Mouse (Mus musculus) hematopoietic multipotent progenitor cell, adult 10-12 weeks (in vitro differentiated cells): ENCODE results near the gene St3gal3. TPM values are rescaled to one million over a fixed set of nuclear protein-coding genes. Genes with fewer than 3 reads are reported as not detected.

ENCODE experiments used
- polyA plus RNA-seq: library from polyadenylated mRNA; stranded (reverse); fragments of >175 nt; gene quantifications from 2 replicates; pipeline ENCODE4 v1.2.3, GENCODE M21; 2012; ENCODE audit warnings: low replicate concordance

The St3gal3 gene
- polyA plus RNA-seq = 13.8 and 29.1 TPM in 2 replicates

DNA sequence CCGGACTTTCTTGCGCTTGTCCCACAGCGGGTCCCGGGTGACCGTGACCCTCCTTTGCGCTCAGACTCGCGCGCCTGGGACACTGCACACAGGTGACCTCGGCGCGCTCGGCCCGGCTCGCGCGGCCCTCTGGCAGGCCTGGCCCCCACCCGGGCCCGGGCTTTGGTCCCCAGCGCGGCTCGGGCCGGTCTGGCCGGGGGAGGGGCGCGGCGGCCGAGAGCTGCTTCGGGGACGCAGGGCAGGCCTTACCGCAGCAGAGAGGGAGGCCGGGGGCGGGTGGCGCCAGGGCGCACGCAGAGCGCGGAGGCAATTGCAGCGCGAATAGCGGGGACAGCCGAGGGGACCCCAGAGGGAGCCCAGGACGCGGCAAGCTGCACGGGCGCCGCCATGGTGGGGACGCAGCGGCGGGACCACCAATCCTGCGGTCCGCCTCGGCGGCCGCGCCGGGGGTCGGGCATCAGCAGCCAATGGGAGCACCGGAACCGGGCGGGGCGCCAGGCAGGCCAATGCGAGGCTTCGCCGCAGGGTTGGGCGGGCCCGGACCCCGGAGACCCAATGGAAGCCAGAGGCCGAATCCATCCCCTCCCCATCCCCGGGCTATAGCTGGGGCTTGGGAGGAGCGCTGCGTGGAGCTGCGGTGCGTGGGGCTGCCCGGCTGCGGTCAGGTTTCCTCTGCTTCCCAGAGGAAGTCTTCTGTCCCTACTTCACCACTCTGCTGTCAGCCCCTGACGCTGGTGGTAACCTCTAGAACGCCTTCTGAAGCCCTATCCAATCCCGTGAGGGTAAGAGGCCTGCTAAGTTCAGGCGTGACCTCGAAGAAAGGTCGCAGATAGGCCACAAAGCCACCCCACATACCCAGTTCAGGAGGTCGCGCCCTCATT lies at the start of gene St3gal3:
TSS of gene St3gal3 (minus strand) at position 430 of the 881 bp plus-strand sequence.

DNA sequence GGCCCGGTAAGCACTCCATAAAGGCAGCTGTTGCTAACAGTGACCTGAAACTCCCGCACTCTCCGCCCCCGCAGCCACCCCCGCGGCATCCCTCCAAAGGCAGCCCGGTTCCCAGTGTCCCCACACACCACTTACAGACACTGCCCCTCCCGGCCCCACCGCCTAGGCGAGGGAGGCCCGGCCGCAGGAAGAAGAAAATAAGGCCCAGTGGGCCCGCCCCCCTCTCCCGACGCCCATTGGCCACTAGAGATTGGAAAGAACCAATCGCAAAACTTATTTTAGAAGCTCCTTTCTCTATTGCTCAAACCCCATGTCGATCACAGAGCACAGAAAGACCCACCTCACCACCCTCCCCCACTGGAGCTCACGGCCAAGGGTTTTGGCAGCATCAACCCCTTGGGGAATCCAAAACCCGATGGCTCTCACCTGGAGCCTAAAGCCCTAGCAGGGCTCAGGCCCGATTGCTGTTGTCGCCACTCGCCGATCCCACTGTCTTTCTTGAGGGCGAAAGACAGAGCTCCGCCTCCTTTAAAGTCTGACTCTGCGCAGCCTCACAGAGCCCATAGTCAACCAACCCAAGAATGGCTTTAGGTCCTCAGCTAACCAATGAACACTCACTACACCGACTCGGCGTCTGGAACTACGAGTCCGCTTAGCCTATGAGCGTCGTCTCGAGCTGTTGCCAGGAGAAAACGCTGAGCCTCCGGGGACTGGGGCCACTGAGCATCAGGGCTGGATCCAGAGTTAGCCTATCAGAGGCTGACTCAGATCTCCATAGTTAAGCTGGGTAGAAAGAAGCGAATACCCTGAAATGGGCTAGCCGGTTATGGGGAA lies 45.0 kb upstream of the St3gal3 start, which contains the start of gene Kdm4a:
TSS of gene Kdm4a (minus strand) at position 577 of the 834 bp plus-strand sequence.

DNA sequence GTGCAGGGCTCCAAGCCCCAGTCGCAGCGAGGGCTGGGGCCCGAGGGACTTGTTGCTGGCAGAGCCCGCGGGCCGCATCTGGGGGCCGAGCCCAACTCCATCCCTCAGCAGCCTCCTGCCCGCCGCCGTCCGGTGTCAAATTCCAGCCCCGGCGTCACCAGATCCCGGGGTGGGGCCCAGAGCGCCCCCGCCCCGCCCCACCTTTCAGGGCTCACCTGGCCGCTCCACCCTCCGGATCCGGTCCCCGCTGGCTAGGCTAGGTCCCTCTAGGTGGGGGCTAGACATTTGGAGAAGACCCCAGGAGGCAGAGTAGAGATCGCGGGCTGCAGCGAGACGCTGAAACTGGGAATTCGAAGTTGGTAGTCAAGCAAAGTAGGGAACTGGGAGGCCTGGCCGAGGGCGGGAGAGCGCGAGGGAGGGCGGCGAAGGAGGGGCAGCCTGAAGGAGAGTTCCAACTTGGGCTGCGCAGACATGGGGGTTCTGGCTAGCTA lies 205.3 kb downstream of the St3gal3 start, which contains the start of gene Artn:
TSS of gene Artn (minus strand) at position 373 of the 491 bp plus-strand sequence.

DNA sequence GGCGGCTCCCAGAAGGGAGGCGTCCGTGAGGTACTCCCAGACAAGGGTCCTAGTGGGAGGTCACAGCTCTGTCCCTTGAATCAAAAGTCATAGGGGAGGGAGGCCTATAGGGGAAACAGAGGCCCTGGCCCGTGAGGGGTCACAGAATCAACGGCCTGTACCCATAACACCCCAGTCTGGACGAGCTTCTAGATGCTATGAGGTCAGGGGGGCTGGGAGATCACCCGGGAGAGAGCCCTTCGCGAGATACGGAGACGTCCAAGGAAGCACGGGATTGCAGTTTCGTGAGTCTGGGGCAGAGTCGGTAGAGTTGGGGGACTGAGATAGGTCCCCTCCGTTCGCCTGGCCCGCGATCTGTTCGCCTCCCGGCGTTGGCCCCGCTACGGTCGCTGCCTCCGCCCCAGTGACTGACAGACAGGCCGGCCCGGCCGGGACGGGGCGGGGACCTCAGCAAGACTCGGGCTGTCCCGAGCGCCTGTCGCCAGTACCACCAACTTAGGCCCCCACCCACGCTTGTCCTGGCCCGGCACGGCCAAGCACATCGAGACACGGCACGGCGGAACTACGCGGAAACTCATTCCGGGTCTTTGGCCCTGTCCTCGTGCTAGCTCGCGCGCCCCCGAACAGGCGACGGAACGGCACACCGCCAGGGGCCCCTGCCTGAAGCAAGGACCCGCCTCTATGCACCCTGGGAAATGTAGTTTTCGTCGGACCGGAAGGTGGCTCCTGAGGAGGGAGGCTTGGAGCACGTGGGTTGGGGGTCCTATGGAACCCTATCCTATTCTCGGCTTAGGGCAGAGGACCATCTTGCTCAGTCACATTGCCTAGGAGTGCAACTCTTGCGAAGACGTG lies 219.9 kb downstream of the St3gal3 start, which contains the start of gene Ipo13:
TSS of gene Ipo13 (minus strand) at position 409 of the 852 bp plus-strand sequence.

DNA sequence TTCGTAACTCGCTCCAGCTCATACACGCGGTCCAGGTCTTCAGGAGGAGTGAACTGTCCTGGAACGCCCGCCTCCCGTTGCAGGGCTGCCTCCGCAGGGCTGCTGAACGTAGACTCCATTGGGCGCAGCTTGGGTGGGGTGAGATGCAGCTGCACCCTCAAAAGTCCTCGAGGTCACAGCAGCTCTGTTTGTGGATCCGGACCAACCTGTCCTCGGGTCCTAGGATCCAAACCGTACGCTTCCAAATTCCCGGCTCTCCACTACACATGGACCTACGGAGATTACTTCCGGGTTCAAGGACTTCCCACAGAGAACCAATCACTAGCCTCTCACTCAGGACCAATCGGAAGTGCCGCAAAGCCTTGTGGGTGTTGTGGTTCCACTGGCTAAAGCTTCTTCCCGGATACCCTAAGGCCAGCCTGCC lies 243.0 kb downstream of the St3gal3 start, which contains the start of gene Dph2:
TSS of gene Dph2 (minus strand) at position 295 of the 424 bp plus-strand sequence.

DNA sequence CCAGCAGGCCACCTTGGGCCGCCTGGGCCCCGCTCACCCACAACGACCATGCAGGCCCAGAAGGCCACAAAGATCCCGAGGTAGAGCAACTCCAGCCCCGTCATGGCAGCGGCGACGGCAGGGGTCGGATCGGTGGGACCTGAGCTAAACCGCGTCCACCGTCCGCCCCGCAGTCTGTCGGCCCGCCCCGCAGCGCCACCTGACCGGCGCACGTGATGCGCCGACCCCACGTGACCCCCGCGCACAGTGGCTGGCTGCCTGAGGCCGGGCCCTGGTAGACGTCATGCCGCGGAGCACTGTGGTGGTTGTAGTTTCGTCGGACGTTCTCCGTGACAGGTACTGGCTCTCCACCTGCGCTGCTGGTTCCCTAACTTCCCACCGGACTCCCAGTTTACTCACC lies 247.6 kb downstream of the St3gal3 start, which contains the start of gene Atp6v0b:
TSS of gene Atp6v0b (minus strand) at position 201 of the 400 bp plus-strand sequence.

DNA sequence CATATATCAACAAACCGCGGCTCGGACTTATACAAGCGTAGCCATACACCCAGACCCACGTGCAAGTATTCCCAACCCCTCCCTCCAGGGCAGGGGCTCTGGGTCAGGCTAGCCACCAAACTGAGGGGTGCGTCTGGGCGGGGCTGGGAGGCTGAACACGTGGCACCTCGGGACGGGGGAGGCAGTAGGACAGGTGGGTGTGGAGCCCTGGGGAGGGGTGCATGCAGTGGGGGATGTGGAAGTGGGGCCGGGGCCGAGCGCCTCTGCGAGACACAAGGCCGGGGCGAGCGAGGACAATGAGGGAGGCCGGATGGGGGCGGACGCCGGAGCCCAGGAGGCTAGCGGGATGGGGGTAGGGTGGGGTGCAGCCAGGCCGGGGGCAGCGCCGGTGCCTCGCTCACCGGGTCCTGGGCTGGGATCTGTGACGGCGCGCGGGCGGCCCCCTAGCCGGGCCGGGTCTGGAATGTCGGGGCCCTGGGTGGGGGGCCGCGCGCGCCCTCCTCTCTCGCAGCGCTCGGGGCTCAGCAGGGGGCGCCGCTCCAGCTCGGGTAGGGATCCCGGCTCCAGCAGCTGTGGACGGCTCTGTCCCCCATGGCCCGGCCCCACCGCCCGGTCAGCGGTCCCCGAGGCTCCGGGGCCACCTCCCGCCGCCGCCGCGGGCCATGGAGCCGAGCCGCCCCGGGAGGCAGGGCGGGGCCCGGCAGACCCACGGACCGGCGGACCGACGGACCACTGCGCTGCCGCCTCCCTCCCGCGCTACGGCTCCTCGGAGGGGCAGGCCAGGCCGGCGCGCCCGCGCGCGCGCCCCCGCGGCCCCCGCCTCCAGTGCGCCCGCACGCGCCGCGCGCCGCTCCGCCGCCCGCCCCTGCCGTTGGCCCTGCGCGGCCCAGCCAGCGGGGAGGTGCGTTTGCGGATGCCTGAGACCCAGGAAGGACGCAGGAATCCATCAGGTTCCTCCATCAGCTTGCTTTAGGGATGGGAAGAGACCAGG lies 251.7 kb downstream of the St3gal3 start, which contains the start of gene B4galt2:
TSS of gene B4galt2 (minus strand) at position 787 of the 991 bp plus-strand sequence.

Other genes with a start within 250 kb of the St3gal3 start
- 76.1 and 320 TPM in 2 replicates for gene Atp6v0b, start 247.6 kb downstream of the St3gal3 start, polyA plus RNA-seq
- gene Dph2, start 242.9 kb downstream of the St3gal3 start, polyA plus RNA-seq = 10.7 and 16.8 TPM in 2 replicates
- 23.0 and 26.8 TPM in 2 replicates for gene Ipo13, start 219.9 kb downstream of the St3gal3 start, polyA plus RNA-seq
- 1.4 TPM in 1 of 2 replicates, not detected in the other for gene Artn, start 205.2 kb downstream of the St3gal3 start, polyA plus RNA-seq
- gene Kdm4a, start 45.1 kb upstream of the St3gal3 start, polyA plus RNA-seq = 35.4 and 60.1 TPM in 2 replicates
- 2.2 and 4.6 TPM in 2 replicates for gene Ptprf, start 156.5 kb upstream of the St3gal3 start, polyA plus RNA-seq